Mouse (Mus musculus) fibroblast of lung, adult 2 months (primary cell): ENCODE measurements around the gene Gm17555.
"Not testable (repeated sequence)": the region's sequence is repeated elsewhere in the genome, so short reads cannot be mapped to it uniquely, and the experiment has no call there.

ENCODE experiments used
- DNase-seq: peaks from one replicate; pipeline ENCODE4 v3.0.0-alpha.2; 2011; ENCODE audit warnings: low read depth

Gm17555 gene

GRCm38 (mm10) chr2:126214800-126215199, at the start of gene Gm17555:
Gene Gm17555, plus strand, starts transcription at chr2:126215100.
- not testable (repeated sequence) for DNase-seq

- no peak for DNase-seq
Observed at GRCm38 (mm10) chr2:126165277-126166018, 49.5 kb upstream of the Gm17555 start.

GRCm38 (mm10) chr2:126166335-126166734, 48.6 kb upstream of the Gm17555 start:
- no peak for DNase-seq

GRCm38 (mm10) chr2:126166848-126167617, 47.9 kb upstream of the Gm17555 start:
- DNase-seq, result no peak

- no peak for DNase-seq
Observed at GRCm38 (mm10) chr2:126171427-126171826, 43.5 kb upstream of the Gm17555 start.

GRCm38 (mm10) chr2:126191306-126191705, 23.6 kb upstream of the Gm17555 start:
- peak; percentile 56 for DNase-seq

GRCm38 (mm10) chr2:126192129-126192528, 22.8 kb upstream of the Gm17555 start:
- DNase-seq, result no peak

GRCm38 (mm10) chr2:126195631-126196356, 19.1 kb upstream of the Gm17555 start:
- DNase-seq, result no peak

GRCm38 (mm10) chr2:126198971-126199370, 15.9 kb upstream of the Gm17555 start:
- no peak for DNase-seq

GRCm38 (mm10) chr2:126211011-126211680, 3.8 kb upstream of the Gm17555 start:
- DNase-seq, result no peak

GRCm38 (mm10) chr2:126227581-126227980, 12.7 kb downstream of the Gm17555 start:
- DNase-seq, result no peak

GRCm38 (mm10) chr2:126231731-126232130, 16.8 kb downstream of the Gm17555 start:
- DNase-seq, result no peak

- peak; percentile 40 for DNase-seq
Observed at GRCm38 (mm10) chr2:126236905-126237304, 22.0 kb downstream of the Gm17555 start.

GRCm38 (mm10) chr2:126245446-126245845, 30.5 kb downstream of the Gm17555 start:
- DNase-seq, result peak; percentile 65

- DNase-seq, result no peak
Observed at GRCm38 (mm10) chr2:126248536-126248935, 33.6 kb downstream of the Gm17555 start.

- no peak for DNase-seq
Observed at GRCm38 (mm10) chr2:126252211-126252610, 37.3 kb downstream of the Gm17555 start.
